Mouse (Mus musculus) lung, embryonic 15.5 days (tissue): Measurements from ENCODE around the gene Bag5. TPM values are rescaled to one million over a fixed set of nuclear protein-coding genes. Genes with fewer than 3 reads are reported as not detected.

Source experiments
- ATAC-seq: fragments of 200-750 bp; cut with Nextera tagmentation; 2 replicates; pipeline ENCODE4 v1.8.0; 2017; ENCODE audit warnings: moderate number of reproducible peaks, borderline replicate concordance; ENCODE audit not compliant: low FRiP score, low TSS enrichment; ENCODE audit errors: extremely low read depth
- H3K27ac ChIP-seq: fragments of 300-500 bp; sonication (generic); 2 replicates; pipeline ENCODE4 v1.5.1; 2015; ENCODE audit warnings: moderate library complexity, mild to moderate bottlenecking, inconsistent platforms
- H3K27me3 ChIP-seq: fragments of 300-500 bp; sonication (generic); 2 replicates; pipeline ENCODE4 v1.6.1; 2015; ENCODE audit warnings: inconsistent platforms
- H3K36me3 ChIP-seq: fragments of 300-500 bp; sonication (generic); 2 replicates; pipeline ENCODE4 v1.6.1; 2015; ENCODE audit warnings: inconsistent platforms
- H3K4me1 ChIP-seq: fragments of 300-500 bp; sonication (generic); 2 replicates; pipeline ENCODE4 v1.6.1; 2015; ENCODE audit warnings: inconsistent platforms
- H3K4me2 ChIP-seq: fragments of 300-500 bp; sonication (generic); 2 replicates; pipeline ENCODE4 v1.6.1; 2015; ENCODE audit warnings: inconsistent platforms, mild to moderate bottlenecking, moderate library complexity
- H3K4me3 ChIP-seq: fragments of 300-500 bp; sonication (generic); 2 replicates; pipeline ENCODE4 v1.5.1; 2015; ENCODE audit warnings: mild to moderate bottlenecking, inconsistent platforms
- H3K9ac ChIP-seq: fragments of 300-500 bp; sonication (generic); 2 replicates; pipeline ENCODE4 v1.6.1; 2015; ENCODE audit warnings: inconsistent platforms
- H3K9me3 ChIP-seq: fragments of 300-500 bp; sonication (generic); 2 replicates; pipeline ENCODE4 v1.6.1; 2016; ENCODE audit warnings: inconsistent platforms
- WGBS: fragments of 180-500 bp; shearing (Covaris S2); methylation state at CpG from one replicate; pipeline ENCODE4 v1.1.7; 2015; 5-methylcytosine and 5-hydroxymethylcytosine counted together
- polyA plus RNA-seq: library from polyadenylated mRNA; unstranded; fragments of >200 nt; fragmentation: Nextera tagmentation; extraction: Ambion mirVana; gene quantifications from 2 replicates; pipeline ENCODE4 v1.2.1, GENCODE M21; 2015

Gene Bag5
- 49.4 and 52.2 TPM in 2 replicates for polyA plus RNA-seq

GRCm38 (mm10) chr12:111713004-111713651 is at the start of gene Bag5, which contains the start of gene Apopt1:
TSS of gene Bag5 (minus strand) at chr12:111713257.
TSS of gene Apopt1 (plus strand) at chr12:111713261.
- Histone ChIP-seq H3K36me3 (peaks cover 33% of the 10 kb centered on the region), H3K9ac (peak within 1 kb of the TSS; percentile 93), H3K4me2 (peak within 1 kb of the TSS; percentile 65), H3K27me3 (no peaks in the 10 kb centered on the region), H3K4me3 (peak within 1 kb of the TSS; percentile 91), H3K27ac (peak within 1 kb of the TSS; percentile 75), H3K4me1 (peaks cover 25% of the 10 kb centered on the region), H3K9me3 (no peaks in the 10 kb centered on the region)
- peak; percentile 94 for ATAC-seq
- WGBS: under 1% methylated on average over 85 of the region's 86 CpGs

DNA sequence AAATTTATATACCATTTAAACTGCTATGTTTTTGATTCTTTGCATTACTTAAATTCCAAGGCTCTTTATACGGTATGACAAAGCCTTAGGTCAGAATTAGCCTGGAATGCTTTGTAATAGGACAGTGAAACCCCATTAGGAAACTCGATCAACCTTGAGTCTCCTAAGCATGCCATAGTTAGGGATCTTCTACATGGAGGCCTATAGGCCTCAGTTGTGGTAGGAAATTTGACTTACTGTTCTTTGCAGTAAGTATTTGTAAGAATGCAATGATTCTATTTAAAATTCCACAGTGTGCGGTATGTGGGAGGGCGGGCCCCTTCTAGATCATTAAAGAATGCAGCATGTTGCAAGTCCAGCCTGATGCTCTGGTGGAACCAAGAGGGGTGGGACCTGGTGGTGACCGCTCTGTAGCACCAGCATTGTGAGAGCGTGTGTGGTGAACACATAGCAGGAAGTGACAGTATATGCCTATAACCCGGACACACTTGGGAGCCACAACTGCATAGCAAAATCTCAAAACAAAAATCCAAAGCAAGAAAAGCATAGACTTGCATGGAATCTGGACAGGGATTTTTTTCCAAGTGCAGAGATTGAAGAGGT is 47.4 kb upstream of the Bag5 start:
- peak; percentile 13; the same call in 1 of the 2 replicates for ATAC-seq
- 42% methylated on average over 7 of the region's 7 CpGs for WGBS
- no peak overlapping the region; the same call in 1 of the 2 replicates for H3K9ac ChIP-seq

GRCm38 (mm10) chr12:111759176-111760061 is 46.4 kb upstream of the Bag5 start:
- 1% methylated on average over 35 of the region's 35 CpGs for WGBS
- peak; percentile 25 for ATAC-seq
- peaks cover 35% of the 10 kb centered on the region for H3K4me1 ChIP-seq
- H3K27ac ChIP-seq: peak overlapping the region; percentile 86
- no peaks in the 10 kb centered on the region for H3K9me3 ChIP-seq
- H3K36me3 ChIP-seq: peaks cover 11% of the 10 kb centered on the region; the same call in 1 of the 2 replicates
- no peaks in the 10 kb centered on the region for H3K27me3 ChIP-seq
- peak overlapping the region; percentile 97 for H3K4me2 ChIP-seq
- H3K9ac ChIP-seq: peak overlapping the region; percentile 96
- peak overlapping the region; percentile 78 for H3K4me3 ChIP-seq

More for the DNA sequence above, 47.4 kb upstream of the Bag5 start:
- Histone ChIP-seq H3K4me1 (peaks cover 35% of the 10 kb centered on the region), H3K4me2 (peak overlapping the region; percentile 97), H3K9me3 (no peaks in the 10 kb centered on the region), H3K27me3 (no peaks in the 10 kb centered on the region), H3K27ac (no peak overlapping the region; the same call in 1 of the 2 replicates), H3K36me3 (peaks cover 11% of the 10 kb centered on the region; the same call in 1 of the 2 replicates), H3K4me3 (peak overlapping the region; percentile 78)

GRCm38 (mm10) chr12:111758381-111759175 is 45.5 kb upstream of the Bag5 start, which contains the start of gene Klc1:
TSS of gene Klc1 (plus strand) at chr12:111758849.
- Histone ChIP-seq H3K9me3 (no peaks in the 10 kb centered on the region), H3K27ac (peak within 1 kb of the TSS; percentile 86), H3K27me3 (no peaks in the 10 kb centered on the region), H3K4me1 (peaks cover 35% of the 10 kb centered on the region), H3K4me2 (peak within 1 kb of the TSS; percentile 97), H3K9ac (peak within 1 kb of the TSS; percentile 96), H3K4me3 (peak within 1 kb of the TSS; percentile 78), H3K36me3 (0 out of 2 replicates have a peak, but pooled peaks cover 8% of the 10 kb centered on the region)
- under 1% methylated on average over 84 of the region's 85 CpGs for WGBS
- ATAC-seq: peak; percentile 75

DNA sequence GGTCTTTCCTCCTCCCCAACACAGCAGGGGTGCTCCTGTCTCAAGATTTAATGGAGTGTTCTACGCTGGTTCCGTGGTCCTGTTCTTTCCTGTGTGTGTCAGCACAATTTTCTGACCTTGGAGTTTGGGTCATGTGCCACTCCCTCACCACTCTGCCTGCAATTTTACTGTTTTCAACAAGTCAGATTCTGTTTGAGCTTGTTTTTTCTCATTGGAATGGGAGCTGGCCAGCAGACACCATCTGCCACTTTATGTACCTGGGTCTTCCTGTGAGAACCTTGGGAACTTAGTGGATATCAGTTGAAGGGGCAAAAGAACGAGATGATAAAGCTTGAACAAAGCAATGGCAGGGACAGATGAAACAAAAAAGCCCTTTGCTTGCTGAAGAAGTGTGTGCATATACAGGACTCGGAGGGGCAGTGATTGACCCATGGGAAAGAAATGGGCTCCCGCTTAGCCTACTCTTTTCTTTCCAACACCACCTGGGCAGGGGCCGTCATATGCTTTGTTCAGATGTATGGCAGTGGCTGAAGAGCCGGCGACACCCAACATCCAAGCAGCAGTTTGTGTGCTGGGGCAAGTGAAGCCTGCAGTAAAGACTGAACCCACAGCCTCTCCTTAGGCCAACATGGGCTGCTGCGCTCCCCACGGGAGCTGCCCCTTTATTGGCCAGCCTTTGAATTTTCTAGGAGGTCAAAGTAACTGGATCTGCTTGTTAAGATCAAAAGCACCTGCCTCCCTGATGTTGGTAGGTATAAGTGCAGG is 44.7 kb upstream of the Bag5 start:
- no peak; the same call in 1 of the 2 replicates for ATAC-seq
- WGBS: 48% methylated on average over 10 of the region's 10 CpGs
- peak overlapping the region; percentile 97 for H3K4me2 ChIP-seq
- 0 out of 2 replicates have a peak, but pooled peaks cover 3% of the 10 kb centered on the region for H3K36me3 ChIP-seq
- H3K9me3 ChIP-seq: no peaks in the 10 kb centered on the region
- no peak overlapping the region for H3K27ac ChIP-seq
- no peaks in the 10 kb centered on the region for H3K27me3 ChIP-seq
- H3K4me1 ChIP-seq: peaks cover 35% of the 10 kb centered on the region
- peak overlapping the region; percentile 96 for H3K9ac ChIP-seq
- H3K4me3 ChIP-seq: peak overlapping the region; percentile 78

GRCm38 (mm10) chr12:111756698-111757082 is 43.6 kb upstream of the Bag5 start:
- no peak overlapping the region for H3K4me3 ChIP-seq
- ATAC-seq: no peak
- H3K36me3 ChIP-seq: no peaks in the 10 kb centered on the region
- H3K9ac ChIP-seq: no peak overlapping the region
- no peak overlapping the region for H3K27ac ChIP-seq
- no peak overlapping the region for H3K4me2 ChIP-seq
- no peaks in the 10 kb centered on the region for H3K27me3 ChIP-seq
- no peaks in the 10 kb centered on the region for H3K9me3 ChIP-seq
- 27% methylated on average over 5 of the region's 5 CpGs for WGBS
- H3K4me1 ChIP-seq: peaks cover 29% of the 10 kb centered on the region

- ATAC-seq: no peak
Measured at GRCm38 (mm10) chr12:111756082-111756697, 43.1 kb upstream of the Bag5 start.

GRCm38 (mm10) chr12:111755231-111755630 is 42.2 kb upstream of the Bag5 start:
- H3K27ac ChIP-seq: no peak overlapping the region
- no peaks in the 10 kb centered on the region for H3K27me3 ChIP-seq
- no peak for ATAC-seq
- H3K4me3 ChIP-seq: no peak overlapping the region
- H3K4me2 ChIP-seq: no peak overlapping the region
- H3K9ac ChIP-seq: no peak overlapping the region
- peaks cover 16% of the 10 kb centered on the region for H3K4me1 ChIP-seq
- H3K9me3 ChIP-seq: no peaks in the 10 kb centered on the region
- WGBS: 53% methylated on average over 2 of the region's 2 CpGs
- no peaks in the 10 kb centered on the region for H3K36me3 ChIP-seq

More at GRCm38 (mm10) chr12:111756082-111756697, 43.1 kb upstream of the Bag5 start:
- WGBS: 35% methylated on average over 4 of the region's 4 CpGs
- Histone ChIP-seq H3K27ac (no peak overlapping the region), H3K4me1 (peaks cover 24% of the 10 kb centered on the region), H3K27me3 (no peaks in the 10 kb centered on the region), H3K4me2 (no peak overlapping the region), H3K9ac (no peak overlapping the region), H3K4me3 (no peak overlapping the region), H3K36me3 (no peaks in the 10 kb centered on the region), H3K9me3 (no peaks in the 10 kb centered on the region)

- ATAC-seq: no peak
- no peaks in the 10 kb centered on the region for H3K36me3 ChIP-seq
- no peak overlapping the region for H3K4me2 ChIP-seq
- peaks cover 11% of the 10 kb centered on the region for H3K4me1 ChIP-seq
- no peak overlapping the region for H3K27ac ChIP-seq
- no peak overlapping the region for H3K4me3 ChIP-seq
- H3K9ac ChIP-seq: no peak overlapping the region
- H3K27me3 ChIP-seq: no peaks in the 10 kb centered on the region
- no peaks in the 10 kb centered on the region for H3K9me3 ChIP-seq
Measured at GRCm38 (mm10) chr12:111754710-111755109, 41.7 kb upstream of the Bag5 start.

- Histone ChIP-seq H3K27ac (no peak overlapping the region), H3K36me3 (no peaks in the 10 kb centered on the region), H3K4me3 (no peak overlapping the region), H3K9ac (no peak overlapping the region), H3K4me1 (peaks cover 7% of the 10 kb centered on the region), H3K9me3 (no peaks in the 10 kb centered on the region), H3K4me2 (no peak overlapping the region), H3K27me3 (no peaks in the 10 kb centered on the region)
- ATAC-seq: no peak
- WGBS: 51% methylated on average over 9 of the region's 9 CpGs
Measured at GRCm38 (mm10) chr12:111753347-111753746, 40.3 kb upstream of the Bag5 start.
